Mouse (Mus musculus) layer of hippocampus, adult 9-10 months (tissue): ENCODE results near the gene Fbxo3.
A peak's percentile ranks its signal among the peaks of the same experiment; 100 is the strongest.
"Not testable (repeated sequence)": the region's sequence is repeated elsewhere in the genome, so short reads cannot be mapped to it uniquely, and the experiment has no call there.

Experiments used
- DNase-seq: peaks from one replicate; pipeline ENCODE4 v3.0.0; 2022; ENCODE audit warnings: low spot score

Gene Fbxo3

DNA sequence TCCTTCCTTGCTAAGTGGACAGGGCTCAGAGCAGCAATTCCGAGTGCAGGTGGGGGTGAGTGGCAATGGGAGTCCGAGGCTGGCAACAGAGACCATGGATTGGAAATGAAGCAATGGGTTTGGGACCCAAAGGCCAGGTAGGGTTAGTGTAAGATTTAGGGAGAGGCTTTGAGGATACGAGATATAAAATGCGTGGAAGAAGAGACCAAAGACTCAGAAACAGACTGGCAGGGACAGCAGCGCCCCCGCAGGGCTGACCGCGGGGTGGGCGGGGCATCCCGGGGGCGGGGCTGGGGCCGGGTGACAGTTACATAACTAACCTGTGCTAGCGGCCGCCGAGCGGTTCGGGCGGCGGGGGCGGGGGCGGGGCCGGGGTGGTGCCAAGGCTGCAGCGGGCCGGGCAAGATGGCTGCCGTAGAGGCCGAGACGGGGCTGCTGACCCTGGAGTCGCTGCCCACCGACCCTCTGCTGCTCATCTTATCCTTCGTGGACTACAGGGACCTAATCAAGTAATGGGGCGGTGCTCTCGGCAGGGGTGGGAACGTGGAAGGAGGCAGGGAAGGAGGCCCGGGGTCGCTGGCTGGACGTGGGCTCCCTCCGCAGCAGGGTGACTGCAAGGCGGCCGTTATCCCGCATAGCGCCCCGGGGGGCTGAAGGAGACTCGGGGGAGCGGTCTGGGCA lies at the start of gene Fbxo3:
Gene Fbxo3, plus strand, starts transcription at position 264 of the 681 bp plus-strand sequence.
- DNase-seq, result peak; percentile 65

DNA sequence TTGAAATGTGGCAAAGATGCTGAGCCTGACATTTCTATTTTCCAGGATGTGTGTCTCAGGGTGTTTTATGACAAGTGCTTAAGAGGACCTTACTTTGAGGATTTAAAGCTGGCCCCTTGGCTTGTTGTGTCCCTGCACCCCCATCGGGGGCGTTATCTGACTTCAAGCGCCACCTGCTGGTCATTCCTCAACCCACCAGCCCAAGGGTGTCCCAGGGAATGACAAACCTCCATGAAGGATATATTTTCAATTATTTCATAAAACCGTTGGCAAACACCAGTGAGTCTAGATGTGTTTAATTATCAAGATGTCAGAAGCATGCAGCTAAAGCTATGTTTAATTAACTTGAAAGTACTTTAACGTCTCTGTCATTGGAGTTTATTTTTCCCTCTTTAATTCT lies 45.3 kb upstream of the Fbxo3 start:
- DNase-seq, result no peak

DNA sequence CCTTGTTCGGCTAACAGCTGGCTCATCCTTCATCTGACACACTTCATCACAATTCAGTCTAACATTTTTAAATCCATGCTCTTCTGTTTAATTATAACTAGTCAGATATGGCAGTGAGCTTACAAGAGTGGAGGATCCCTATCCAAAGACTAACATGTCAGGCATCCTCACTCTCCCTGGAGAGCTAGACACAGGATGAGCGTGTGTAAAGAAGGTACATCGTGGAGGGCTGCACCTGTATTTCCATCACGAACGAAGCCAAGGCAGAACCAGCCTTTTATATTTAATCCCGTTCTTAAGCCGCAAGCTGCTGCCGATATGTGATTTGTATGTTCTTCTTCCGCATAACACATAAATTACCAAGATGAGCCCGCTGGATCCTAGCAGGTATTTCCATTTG lies 44.4 kb upstream of the Fbxo3 start:
- DNase-seq, result no peak

DNA sequence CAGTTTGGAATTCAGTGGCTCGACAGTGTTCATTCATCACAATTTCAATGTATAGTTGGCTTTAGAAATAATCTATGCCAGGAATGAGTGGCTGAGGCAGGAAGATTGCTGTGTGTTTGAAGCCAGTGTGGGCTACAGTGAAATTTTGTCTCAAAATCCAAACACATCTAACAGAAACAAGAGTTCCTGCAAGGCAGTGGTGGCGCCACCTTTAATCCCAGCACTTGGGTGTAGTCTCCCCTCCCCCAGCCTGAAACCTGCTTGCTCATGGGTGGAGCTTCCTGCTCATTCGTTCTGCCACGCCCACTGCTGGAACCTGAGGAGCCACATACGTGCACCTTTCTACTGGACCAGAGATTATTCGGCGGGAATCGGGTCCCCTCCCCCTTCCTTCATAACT lies 39.9 kb upstream of the Fbxo3 start:
- not testable (repeated sequence) for DNase-seq

DNA sequence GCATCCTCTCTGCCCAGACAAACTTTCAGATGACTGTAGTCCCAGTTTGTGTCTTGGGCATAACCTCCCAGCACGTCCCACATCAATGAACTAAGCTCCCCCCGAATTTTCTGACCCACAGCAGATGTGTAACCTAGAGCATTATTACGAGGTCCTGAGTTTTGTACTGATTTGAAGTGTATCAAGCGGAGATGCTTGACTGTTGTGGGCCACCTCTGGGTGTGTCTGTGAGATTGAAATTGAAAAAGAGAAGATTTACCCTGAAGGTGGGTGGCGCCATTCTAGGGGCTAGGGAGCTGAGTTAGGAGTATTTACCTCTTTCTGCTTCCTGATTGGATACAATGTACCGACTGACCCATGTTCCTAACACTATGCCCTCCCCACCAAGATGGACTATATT lies 37.8 kb upstream of the Fbxo3 start:
- DNase-seq, result no peak

DNA sequence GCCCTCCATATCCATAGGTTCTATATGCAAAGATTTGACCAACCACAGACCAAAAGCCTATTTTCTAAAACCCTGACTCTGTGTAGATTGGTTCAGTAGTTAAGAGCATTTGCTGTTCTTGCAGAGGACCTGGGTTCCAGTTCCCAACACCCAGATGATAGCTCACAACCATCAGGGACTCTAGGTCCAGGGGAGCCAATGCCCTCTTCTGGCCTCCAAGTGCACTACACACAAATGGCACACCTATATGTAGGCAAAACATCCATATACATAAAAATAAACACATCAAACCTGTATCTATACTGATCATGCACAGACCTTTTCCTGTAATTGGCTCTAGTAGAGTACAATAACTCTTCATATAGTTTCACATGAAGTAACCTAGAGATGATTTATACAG lies 36.2 kb upstream of the Fbxo3 start:
- DNase-seq, result no peak

DNA sequence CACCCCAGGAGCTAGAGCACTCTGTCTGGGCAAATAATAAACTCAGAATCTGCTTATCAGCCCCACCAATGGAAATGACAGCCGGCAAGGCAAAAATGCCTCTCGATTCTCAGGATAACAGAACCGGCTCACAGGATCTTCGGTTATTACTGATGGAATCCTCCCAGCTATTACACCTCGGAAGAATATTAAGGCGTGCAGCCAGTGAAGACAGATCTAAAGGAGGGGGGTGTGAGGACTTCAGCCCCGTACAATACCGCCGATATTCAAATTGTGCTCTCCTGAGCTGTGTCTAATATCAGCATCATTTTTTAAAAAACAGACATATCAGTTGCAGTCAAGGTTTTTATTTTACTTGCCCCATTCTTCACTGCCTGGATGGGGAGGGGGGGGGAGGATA lies 35.4 kb upstream of the Fbxo3 start:
- no peak for DNase-seq

DNA sequence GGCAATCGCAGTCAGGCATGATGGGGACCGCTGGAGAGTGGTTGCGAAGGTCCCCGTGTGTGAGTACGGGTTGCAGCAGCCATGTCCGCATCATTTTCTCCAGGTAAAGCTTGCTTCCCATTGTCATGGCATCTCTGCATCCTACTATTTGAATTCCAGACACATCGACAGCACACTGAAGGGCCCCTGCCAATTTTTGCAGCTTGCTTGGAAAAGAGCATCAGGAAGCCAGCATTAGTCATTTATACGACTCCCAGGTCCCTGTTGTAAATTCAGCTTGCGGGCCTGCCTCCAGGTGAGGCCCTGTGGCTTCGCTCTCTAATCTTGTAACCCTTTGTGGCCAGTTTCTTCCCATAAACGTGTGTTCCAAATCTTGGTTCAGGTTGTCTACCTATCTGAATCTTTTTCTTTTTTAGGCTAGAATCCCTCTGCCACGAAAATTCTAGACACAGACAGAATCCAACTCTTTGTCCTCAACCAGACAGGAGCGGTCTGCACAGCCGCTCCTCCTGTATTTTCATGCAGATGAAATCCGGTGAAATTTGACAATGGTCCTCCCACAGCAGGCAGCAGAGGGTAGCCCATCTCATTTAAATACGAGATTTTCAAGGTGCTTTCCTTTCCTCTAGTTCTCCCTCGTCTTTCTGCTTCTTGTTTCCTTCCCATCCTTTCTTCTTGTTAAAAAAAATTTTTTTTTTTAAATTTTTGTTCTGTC lies 34.7 kb upstream of the Fbxo3 start:
- no peak for DNase-seq

DNA sequence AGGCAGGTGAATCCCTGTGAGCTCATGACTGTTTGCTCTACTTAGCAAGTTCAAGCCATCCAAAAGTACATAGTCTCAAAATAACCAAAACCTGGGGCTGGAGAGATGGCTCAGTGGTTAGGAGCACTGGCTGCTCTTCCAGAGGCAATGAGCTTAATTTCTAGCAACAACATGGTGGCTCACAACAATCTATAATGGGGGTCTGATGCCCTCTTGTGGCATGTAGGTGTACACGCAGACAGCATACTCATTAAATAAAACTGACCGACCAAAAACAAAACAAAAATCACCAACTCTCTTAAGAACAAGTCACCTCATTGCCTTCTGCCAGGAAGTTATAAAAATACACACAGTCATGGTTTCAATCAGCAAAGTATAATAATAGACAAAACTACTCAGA lies 26.4 kb upstream of the Fbxo3 start:
- no peak for DNase-seq

DNA sequence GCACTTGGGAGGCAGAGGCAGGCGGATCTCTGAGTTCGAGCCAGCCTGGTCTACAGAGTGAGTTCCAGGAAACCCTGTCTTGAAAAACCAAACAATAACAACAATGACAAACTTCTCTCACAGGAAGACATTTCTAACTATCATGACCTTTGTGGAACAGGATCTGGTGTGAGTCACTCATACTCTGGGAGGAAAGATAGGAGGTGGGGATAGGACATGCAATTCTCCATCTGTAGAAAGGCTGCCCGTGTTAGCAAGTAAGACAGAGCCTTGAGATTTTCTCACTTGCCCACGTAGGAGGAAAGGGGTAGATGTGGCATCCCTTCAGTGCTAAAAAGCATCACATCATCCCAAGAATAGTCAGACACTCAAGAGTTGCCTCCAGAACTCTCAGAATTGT lies 25.7 kb upstream of the Fbxo3 start:
- DNase-seq, result no peak

DNA sequence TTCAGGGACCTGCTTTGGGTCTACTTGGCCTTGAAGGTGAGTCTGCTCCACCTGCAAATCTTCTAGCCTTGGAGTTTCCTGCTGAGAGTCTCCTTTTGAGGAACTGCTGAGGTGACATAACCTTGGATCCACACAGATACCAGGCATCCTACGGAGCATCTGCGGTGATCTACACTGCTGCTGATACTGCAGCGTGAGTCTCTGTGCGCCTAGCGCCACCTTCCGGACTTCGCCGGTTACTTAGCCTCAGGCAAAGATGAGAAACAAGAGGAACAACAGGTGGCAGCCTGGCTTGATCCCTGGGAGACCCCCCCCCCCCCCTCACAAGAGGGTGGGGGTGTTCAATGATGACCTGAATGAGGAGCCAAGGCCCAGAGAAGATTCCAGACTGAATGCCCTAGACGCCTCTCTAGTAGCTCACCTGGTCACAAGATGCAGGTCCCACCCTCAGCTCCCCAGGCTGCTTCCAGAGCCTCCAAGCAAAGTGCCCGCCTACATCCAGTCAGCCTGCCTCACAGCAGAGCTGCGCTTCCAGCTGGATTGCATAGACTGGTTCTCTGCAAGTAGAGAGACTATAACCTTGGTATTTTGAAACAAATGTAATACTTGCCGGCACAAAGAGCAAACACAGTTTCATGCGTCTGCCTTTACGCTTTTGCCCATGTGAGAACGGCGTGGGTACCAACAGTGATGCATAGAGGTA lies 24.7 kb upstream of the Fbxo3 start:
- peak; percentile 44 for DNase-seq

DNA sequence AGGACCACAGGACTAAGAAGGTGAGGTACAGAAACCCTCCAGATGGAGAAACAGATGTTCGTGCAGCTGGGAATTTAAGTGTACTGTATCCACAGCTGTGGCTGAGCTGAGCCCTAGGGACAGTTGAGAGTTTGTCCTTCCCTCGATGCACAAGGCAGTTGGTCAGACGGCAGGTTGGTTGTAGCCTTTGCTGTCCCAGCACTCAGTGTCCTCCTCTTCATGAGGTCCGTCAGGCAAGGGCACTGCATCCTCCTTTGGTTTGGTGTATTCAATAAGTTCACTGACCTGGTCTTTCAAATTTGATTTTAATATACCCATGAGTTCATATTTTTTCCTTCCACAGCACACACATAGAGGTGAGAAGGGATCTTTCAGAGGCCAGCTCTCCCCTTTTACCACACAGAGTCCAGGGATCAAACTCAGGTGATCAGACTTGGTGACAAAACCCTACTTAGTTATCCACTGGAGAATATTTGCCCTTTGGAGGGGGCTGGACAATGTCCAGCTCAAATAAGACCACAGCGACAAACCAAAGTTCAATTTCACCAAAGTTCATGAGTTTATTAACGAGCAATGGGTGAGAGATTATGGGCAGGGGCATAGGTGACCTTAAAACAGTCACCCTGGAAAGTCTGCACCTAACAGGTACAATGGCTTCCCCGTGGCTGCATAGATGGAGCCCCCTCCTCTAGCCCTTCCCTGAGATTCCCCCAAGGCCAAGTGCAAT lies 19.6 kb upstream of the Fbxo3 start:
- DNase-seq, result no peak

DNA sequence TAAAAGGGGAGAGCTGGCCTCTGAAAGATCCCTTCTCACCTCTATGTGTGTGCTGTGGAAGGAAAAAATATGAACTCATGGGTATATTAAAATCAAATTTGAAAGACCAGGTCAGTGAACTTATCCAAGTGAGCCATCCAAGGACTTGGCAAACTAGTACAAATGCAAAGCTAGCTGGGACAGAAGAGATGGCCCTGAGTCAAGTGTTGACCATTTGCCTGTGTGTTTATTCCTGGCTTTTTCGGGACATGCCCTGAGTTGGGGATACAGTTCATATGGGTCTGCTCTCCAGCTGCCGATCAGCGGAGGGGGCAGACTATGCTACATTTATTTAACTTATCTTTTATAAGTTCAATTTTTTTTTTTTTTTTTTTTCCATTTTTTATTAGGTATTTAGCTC lies 18.7 kb upstream of the Fbxo3 start:
- not testable (repeated sequence) for DNase-seq

DNA sequence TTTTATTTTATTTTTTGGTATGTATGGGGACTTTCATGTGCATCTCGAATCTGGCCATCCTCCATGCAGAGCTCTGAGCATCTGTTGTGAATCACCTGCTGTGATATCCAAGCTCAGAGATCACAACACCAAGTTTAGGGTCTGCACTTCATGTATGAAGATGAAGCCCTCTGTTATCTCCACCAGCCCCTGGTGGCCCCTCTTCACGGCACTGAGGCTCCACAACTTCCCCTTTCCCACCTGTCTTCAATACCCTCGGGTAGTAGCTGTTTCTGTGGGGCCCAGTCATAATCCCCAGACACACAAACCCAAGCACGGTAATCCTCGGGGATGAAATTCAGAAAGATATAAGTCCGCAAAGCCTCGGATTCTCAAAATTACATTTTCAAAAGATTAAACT lies 4.4 kb upstream of the Fbxo3 start:
- DNase-seq, result no peak

DNA sequence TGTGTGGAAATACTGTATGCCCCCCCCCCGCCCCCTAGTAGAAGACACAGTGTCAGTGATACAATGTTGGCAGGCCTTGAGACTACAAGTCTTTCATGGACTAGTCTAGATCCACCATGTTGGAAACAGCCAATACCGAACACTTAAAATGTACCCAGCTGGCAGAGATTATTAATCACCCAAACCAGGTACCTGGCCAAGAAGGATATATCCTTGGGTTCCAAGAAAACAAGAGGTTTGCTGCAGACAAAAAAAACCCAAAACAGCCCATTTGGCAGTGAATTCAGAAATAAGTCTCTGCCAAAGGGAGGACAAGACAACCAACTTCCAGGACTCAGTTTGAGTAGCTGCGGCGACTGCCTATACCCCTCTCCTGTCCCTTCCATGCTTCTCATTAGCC lies 2.9 kb upstream of the Fbxo3 start:
- no peak for DNase-seq

DNA sequence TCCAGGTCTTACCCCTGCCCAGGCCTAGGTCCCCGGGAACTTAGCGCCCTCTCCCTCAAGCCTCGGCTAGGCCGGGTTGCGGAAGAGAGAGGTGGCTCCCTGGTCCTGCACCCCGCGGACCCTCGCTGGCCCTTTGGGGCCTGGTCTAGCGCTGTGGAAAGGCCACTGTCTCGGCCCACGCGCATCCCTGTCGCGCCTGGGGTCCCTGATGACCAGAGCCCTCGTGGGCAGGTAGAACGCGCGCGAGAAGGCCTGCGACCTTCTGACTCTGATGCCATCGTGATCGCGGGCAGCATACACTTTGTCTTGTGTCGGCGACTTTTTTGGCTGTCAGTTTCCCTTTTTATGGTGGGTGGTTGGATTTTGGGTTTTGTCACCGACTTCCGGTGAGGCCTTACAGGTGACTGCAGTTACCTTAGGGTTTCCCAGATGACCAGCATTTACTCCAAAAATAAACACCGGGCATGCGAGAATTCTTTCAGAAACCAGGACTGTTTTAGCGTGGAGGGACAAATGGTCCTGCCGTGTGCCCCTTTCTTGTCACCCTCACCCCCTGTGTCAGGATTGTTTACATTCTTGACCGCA lies 710 bp downstream of the Fbxo3 start, which contains the start of gene 4931422A03Rik:
Gene 4931422A03Rik, minus strand, starts transcription at position 223 of the 585 bp plus-strand sequence.
- no peak for DNase-seq

DNA sequence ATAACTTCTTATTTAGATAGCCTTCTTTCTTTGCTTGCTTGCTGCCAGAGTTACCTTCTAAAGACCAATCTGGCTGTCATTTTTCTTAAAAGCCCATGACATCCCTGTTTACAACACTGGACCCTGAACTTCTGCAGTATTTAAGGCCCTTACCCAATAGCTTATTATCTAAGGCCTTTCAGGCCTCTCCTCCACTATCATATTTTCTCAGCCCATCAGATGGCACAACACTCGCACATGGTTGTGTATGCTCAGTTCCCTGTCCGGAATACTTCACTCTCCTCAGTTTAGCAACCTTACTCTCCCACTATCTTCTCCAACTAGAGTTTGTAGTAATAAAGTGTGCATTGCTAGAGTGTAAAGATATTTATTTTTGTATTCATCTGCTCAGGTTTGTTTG lies 1.6 kb downstream of the Fbxo3 start:
- no peak for DNase-seq

DNA sequence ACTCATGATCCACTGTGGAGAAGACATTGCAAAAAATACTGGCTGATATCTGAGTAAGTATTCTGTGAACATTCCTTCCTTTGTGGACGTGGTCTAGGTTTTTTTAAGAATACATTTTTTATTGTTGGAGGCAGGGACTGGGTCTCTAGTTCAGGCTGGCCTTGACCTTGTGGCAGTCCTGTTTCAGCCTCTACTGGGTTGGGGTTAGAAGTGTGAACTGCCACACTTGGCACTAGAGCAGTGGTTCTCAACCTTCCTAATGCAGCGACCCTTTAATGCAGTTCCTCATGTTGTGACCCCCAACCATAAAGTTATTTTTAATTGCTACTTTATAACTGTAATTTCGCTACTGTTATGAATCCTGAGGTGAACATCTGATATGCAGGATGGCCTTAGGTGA lies 2.9 kb downstream of the Fbxo3 start:
- DNase-seq, result no peak

DNA sequence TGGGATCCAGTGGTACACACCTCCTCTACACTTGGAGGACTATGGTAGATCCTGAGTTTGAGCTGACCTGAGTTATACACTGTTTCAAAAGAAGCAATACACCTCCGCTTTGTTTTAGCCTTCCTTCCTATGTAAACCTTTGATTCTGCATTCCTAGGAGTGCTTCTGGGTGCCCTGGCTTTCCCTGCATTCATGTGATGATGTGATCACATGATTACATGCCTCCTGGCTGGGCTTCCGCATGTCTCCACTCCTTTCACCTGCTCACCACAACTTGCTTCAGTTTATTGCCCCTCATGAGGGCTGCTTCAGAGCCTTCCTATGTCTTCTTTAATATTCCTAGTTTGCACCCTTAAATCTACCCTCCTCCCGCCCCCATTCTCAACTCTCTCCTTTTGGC lies 4.5 kb downstream of the Fbxo3 start:
- DNase-seq, result no peak

DNA sequence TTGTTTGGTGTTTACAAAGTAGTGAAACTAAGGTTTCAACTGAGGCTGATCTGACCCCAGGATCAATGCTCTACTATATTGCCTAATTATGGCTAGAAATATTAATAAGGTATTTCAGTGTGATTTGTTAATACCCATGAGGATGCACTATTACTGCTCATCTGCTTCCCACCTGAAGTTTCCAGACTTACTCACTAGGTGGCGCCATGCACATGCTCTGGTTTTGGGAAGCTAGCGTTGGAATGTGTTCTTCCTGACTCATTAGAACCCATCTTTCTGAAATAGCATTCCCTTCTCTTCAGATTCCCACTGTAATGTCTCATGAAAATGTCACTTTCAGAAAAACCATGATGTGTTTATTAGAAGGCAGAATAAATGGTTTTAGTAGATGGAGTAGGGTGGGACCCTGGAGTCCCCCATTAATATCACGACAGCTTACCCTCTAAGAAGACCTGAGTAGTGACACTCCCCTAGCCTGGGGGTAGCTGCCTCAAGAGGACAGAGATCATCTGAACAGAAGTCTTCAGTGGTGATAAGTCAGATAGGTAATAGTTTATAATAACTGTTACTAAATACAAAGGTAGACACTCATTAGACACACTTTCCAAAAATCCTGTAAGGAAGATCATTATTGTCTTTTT lies 7.4 kb downstream of the Fbxo3 start:
- peak; percentile 76 for DNase-seq

DNA sequence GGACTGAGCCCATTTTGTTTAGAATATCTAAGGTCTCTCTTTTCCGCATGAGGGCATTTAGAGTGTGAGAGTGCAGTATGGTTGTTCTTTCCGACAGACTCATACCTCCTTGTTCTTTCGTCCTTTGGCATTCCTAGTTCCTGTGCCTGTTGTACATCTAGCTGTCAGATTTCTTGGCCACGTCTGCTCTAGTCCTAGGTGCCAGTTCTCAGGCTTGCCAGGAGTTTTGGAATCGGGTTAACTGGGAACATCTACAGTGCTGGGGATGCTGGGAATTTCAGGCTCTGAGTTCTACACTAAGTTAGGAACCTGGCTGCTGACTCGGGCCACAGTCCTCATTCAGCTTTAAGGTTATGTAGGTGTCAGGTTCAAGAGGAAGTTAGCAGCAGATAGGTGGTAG lies 8.1 kb downstream of the Fbxo3 start:
- DNase-seq, result no peak

DNA sequence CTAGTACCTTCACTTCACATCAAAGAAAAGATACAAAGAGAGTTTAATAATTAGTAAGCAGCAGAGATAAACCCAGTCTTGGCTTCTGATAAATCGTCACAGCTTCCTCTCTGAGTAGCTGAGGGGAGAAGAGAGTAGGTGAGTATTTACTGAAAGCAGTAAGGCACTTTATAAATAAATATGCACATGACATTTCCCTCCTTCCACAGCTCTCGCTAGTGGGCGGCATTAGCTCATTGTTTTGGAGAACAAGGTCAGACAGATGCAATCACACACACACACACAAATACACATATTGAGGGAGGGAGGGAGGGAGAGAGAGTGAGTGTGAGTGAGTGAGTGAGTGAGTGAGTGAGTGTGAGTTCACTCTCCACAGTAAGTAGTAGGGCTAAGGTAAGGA lies 8.8 kb downstream of the Fbxo3 start:
- no peak for DNase-seq
